Mouse (Mus musculus) frontal cortex, adult 2 months (tissue): ENCODE results near the gene Ppp2r3c. TPM values are rescaled to one million over a fixed set of nuclear protein-coding genes. Genes with fewer than 3 reads are reported as not detected.
A peak's percentile ranks its signal among the peaks of the same experiment; 100 is the strongest.
"Not testable (repeated sequence)": the region's sequence is repeated elsewhere in the genome, so short reads cannot be mapped to it uniquely, and the experiment has no call there.

ENCODE experiments used
- DNase-seq, 2 experiments: peaks; one replicate each; pipeline ENCODE4 v3.0.0; 2022; ENCODE audit warnings: low spot score in 1 of 2; ENCODE audit errors: extremely low spot score in 1 of 2
- polyA plus RNA-seq: library from polyadenylated mRNA; depleted of rRNA; stranded (reverse); fragments of >200 nt; gene quantifications from 2 replicates; pipeline ENCODE4 v1.2.3, GENCODE M21; 2012; rRNA removed

The Ppp2r3c gene
- polyA plus RNA-seq: 10.2 and 11.9 TPM in 2 replicates

DNA sequence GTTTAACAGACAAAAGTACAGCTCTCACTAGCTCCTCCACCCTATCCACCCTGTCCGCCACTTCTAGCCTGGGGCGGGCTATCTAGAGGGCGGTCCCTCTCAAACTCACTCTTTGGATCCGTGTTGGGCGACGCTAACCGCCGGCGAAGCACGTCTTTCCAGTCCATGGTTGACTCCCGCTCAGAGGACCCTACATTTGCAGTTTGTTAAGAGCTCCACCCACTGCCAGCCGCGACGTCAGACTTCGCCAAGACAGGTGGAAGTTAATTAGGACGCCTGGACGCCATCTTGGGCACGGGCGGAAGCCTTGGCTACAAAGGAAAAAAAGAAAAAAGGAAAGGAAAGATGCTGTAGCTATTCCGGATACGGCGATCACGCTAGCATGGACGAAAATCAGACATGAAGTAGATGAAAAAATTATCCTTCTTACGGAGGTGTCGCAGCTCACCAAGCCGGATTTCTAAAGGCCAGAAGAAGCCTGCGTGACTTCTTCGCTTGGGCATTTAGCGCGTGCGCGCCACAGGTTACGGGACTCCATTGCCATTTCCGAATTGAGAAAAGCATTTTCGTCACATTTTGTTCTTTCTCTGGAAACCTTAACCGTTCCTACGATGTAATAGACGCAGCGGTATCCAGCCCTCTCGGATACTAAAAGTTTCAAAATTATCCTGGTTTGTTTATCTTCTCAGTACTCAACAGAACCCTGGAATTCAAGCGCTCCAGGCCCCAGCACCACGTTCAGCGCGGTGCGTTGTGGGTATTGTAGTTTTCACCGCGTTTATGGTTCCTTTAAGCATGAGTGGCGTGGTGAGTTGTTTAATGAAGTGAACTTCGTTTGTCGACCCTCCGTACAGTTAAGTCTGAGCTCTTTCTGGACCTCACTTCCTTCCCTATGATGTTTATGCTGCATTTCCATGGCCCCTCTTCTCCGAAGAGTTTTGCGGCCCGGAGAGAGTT lies at the start of gene Ppp2r3c:
Gene Ppp2r3c (minus strand): TSS at position 514 of the 957 bp plus-strand sequence.
- peak; percentile 88 to 94 for DNase-seq

DNA sequence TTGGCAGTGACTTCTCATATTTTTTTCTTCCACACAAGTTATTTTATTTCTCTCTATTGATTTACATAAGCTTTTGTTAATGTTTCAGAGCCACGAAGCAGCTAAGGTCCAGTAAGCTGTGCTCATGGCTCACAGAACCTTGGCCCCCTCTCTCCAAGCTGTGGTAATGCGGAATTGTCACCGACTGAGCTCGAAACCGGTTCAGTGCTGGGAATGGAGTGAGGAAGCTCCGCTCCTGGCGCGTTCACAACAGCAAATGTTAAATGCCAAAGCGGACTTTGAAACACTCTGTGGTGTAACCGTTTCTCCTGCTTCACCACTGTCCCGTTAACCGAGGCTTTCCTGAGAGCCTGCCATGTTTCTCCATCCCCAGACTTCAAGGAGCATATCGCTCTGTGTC lies 41.8 kb upstream of the Ppp2r3c start:
- peak in 1 of 2 experiments; percentile 6 for DNase-seq

DNA sequence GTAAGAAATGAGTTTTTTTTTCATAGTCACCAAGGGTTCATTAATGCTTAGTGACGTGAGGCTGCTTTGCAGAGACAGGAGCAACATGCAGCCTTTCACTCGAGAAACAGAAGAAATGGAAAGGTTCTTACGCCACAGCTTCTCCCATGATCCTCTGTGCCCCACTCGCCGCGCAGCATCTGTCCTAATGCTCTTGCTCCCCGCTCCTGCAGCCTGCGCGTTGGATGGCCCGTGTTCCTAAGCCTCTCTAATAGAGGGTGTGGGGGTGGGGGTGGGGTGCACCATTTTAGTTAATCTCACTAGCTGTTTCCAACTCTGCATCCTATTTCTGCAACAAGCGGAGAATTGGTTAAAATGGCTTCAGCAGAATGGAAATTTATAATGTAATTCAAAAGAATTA lies 41.2 kb upstream of the Ppp2r3c start:
- peak in 1 of 2 experiments; percentile 10 for DNase-seq

DNA sequence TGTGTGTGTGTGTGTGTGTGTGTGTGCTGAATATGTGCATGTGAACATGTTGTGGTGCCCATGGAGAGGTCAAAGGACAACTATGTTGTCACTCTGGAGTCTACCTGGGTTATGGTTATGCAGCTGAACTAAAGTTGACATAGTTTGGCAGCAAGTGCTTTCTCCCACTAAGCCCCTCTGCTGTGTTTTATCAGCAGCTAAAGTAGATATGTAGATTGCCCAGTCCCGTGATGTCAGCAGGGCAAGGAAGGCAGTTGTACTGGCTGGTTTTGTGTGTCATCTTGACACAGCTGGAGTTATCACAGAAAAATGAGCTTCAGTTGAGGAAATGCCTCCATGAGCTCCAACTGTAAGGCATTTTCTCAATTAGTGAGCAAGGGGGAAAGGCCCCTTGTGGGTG lies 40.2 kb upstream of the Ppp2r3c start:
- not testable (repeated sequence) for DNase-seq

DNA sequence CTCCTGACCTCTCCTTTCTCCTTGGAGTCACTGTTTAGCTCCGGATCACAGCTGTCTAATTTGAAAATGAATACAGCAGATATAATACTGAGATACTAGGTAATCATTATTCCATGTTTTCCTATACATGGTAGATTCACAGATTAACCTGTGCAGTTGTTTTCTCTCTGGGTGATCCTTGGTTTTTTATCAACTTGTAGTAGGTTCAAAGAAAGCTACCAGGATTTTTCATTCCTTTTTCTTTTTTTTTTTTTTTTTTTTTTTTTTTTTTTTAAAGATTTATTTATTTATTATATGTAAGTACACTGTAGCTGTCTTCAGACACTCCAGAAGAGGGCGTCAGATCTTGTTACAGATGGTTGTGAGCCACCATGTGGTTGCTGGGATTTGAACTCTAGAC lies 35.7 kb upstream of the Ppp2r3c start:
- DNase-seq: not testable (repeated sequence)

DNA sequence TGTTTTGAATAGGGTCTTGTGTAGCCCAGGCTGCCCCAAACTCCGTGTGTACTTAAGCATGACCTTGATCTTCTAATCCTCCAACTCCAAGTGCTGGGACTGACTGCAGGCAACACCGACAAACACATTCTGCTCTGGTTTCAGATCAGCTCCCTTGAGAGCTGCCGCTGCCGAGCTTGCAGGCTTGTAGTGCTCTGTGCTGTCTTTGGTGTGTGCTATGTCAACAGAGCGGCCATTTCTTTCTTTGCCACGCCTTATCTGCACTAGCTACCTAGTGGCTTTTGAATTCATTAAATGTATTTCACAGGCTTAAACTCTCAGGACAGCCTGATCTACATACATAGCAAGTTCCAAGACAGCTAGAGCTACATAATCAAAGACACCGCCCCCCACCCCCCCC lies 30.9 kb upstream of the Ppp2r3c start:
- DNase-seq: no peak

DNA sequence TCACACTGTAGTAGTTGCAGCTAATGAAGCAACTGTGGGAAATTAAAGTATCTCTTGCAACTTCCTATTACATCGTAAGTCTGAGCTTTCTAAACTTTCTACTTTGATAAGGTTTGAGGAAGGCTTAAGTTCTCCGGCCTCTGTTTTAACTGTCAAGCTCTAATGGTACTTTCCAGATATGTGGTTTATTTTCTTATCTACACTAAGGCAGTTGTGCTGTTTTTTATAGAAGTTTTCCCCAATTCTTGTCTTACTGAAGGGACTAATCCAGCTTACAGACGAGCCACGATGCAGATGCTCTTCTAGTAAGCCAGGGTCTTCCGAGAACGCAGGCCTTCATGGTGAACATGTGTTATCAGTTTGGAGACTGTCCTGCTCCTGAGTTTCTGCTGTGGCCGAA lies 26.6 kb upstream of the Ppp2r3c start:
- DNase-seq: no peak

DNA sequence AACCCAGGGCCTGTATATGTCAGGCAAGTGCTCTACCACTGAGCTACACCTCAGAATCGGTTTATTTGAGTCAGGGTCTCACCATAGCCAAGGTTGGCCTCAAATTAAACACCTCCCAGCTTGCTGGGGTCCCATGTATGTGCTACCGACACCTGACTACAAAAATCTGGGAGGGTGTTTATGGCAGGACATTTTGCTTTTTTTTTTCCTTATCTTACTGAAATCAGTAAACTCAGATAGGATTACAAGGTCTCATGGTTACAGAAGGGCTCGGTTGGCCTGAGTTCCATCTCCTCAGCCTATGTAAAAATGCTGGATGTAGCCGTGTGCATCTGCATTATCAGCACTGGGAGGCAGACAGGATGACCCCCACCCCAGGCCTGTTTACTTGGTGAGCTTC lies 26.0 kb upstream of the Ppp2r3c start:
- DNase-seq: no peak

DNA sequence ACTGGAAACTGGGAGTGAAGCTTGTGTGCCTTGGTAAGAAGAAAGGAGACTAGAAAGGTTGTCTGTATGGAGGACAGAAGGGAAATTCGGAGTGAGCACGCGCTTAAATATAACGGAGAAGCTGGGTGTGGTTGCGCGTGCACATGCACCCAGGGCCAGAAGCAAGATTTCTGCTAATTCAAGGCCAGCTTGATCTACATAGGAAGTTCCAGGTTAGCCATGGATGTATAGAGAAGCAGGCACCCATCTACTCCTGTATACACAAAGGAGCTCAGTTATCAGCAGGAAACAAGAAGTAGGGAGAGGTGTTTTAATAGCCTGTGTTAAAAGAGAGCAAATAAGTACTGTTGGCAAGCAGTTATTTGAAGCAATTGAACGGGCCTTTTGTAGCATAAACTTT lies 22.9 kb upstream of the Ppp2r3c start:
- no peak for DNase-seq

DNA sequence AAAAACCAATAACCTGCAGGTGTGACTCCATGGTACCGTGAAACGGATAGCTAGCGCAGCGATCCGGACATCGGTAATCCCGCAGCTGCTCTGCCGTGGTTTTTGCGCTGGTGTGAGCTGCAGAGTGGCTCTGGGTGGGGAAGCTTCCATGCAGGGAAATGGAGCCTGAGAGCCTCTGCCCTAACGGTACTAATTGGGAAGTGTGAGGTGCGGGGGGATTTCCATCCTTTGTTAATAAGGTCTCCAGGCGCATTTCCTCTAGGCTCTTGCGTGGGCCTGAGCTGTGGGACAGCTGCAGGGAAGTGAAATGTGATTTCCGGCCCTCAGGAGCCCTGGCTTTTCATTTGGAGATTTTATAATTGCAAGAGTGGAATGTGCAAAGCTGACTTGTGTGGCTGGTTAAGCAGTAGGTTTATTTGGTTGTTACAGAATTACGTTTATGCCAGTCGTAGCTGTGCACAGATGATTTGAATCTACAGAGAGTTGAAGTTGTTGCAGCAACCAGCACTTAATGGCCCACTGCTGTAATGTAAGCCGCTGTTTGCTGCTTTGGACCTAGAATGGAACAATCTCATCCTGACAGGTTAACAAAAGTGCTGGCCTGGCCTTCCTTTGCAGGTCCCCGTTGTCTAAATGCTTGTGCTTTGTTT lies 19.0 kb upstream of the Ppp2r3c start:
- no peak for DNase-seq

DNA sequence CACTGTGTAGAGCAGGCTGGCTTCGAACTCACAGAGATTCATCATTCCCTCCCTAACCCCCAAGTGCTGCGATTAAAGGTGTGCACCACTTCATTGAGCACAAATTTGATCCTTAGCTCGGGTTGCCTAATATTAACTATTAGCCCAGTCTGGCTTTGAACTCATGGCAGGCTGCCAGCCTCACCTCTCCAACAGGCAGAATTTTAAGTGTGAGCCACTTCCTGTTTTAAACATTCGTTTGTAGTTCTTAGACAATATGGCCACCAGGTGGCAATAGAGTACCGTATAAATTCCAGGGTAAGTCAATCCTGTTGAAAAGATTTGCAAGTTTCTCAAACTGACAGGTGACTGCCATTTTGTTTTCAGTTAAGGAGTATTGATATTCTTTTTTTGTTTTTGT lies 12.4 kb upstream of the Ppp2r3c start:
- peak; percentile 56 to 93 for DNase-seq

DNA sequence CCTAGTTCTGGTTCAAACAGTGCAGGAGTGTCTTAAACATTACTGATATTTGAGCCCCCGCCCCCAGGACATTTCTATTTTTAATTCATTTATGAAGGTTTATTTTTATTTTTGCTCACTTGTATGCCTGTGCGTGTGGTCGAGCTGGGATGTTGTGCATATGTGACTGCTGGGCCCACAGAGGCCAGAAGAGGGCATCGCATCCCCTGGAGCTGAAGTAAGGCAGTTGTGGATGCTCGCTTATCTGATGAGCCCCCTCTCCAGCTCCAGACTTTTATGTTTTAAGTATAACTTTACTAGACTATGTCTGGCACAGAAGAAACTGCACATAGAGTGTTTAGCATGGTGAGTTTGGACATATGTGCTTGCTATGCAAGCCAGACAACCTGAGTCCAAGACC lies 11.1 kb upstream of the Ppp2r3c start:
- no peak for DNase-seq

DNA sequence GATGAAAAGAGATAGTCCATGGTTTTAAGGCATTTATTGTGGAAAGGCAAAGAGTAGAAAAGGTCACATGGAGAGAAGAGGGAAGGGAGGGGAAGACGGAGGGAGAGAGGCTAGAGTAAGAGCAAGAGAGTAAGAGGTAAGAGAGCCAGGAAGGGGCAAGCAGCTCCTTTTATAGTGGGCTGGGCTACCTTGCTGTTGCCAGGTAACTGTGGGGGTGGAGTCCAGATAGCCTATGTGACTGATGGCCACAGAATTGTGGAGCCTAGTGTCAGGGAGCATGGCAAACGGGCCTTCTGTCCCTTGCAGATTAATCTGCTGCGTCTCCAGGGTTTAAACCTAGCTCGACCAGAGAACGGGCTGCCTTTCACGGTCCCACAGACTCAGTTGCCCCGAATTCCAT lies 9.0 kb upstream of the Ppp2r3c start:
- DNase-seq: no peak

DNA sequence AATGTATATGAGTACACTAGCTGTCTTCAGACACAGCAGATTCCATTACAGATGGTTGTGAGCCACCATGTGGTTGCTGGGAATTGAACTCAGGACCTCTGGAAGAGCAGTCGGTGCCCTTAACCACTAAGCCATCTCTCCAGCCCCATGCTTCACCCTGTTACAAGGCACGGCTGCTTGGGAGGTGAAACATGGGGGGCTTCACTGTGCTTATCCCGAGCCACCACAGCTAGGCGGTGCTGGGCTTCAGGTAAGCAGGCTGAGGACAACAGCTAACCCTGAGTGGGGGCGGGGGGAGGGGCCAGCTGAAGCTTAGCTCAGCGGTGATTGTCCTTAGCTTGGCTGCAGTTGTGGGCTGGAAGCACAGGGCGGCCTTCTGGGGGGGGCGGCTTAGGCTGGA lies 6.7 kb upstream of the Ppp2r3c start:
- DNase-seq: no peak

DNA sequence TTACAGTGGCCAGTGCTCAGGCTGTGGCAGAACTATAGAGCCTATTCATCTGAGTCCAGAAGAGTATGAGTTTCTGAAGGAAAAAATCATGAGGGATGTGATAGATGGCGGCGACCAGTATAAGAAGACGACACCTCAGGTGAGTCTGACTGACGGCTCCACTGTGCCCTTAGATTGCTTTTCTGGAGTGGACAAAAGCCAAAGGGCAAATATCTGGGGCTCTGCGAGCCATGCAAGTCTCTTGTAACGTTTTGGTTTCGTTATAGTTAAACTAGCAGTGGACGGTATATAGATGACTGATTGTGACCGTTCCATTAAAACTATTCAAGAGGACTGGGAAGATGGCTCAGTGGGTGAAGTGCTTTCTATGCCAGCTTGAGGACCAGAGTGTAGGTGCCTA lies 5.9 kb upstream of the Ppp2r3c start:
- no peak for DNase-seq

DNA sequence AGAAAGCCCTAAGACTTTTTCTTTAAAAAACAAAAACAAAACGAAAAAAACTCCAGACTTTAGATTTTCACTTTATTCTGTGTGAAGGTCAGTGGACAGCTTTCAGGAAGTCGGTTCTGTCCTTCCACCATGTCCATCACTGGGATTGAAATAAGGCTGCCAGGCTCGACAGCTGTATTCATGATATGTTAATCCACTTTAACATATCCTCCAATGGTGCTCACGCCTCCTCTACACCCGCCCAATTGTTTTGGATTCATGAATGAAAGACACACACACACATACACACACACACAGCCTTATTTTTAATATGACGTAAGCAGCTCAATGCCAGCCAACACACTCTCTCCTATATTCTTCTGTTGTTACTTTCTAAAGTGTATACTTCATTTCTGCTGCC lies 4.8 kb upstream of the Ppp2r3c start:
- DNase-seq: no peak

DNA sequence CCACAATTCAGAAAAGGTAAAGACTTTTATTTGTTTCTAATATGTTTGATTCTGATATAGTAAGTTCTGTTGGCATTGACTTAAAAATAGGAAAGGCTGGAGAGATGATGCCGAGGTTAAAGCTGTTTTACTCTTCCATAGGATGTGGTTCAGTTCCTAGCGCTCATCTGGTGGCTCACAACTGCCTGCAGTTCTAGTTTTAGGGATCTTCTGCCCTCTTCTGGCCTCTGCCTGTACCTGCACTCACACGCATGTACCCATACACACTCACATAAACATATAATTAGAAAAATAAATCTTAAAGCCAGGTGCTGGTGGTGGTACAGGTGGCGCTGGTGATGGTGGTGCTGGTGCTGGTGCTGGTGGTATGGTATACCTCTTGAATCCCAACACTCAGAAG lies 3.6 kb upstream of the Ppp2r3c start:
- DNase-seq: no peak

DNA sequence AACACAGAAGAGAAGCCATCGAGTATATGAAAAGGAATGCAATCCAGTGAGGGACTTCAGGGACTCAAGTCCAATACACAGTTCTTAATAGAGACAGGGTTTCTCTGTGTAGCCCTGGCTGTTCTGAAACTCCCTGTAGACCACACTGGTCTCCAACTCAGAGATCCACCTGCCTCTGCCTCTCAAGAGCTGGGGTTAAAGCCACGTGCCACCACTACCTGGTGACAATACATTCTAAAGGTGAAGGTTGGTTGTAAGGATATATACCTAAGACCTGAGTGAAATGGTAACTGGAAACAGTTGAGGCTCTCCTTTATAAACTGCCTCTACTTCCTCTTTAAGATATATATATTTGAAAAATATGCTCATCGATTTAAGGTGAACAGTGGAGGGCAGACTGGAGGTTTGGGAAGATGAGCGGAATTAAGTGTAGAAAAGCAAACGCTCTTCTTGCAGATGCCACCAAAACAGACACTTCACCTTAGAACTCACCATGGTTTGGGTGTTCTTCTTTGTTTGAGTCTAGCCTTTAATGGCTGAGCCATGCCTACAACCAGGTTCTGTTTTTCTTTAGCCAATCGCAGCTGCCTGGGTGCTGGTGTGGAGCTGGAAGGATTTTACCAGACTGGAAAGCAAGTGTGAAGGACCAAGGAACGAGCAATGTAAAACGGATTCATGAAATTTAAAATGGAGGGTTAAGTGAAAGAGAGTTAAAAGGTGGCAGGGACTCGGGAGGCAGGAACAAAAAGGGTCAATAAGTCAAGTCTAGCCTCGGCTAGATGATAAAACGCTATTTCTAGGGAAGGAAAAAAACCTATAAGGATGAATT lies 1.1 kb downstream of the Ppp2r3c start:
- DNase-seq: no peak

DNA sequence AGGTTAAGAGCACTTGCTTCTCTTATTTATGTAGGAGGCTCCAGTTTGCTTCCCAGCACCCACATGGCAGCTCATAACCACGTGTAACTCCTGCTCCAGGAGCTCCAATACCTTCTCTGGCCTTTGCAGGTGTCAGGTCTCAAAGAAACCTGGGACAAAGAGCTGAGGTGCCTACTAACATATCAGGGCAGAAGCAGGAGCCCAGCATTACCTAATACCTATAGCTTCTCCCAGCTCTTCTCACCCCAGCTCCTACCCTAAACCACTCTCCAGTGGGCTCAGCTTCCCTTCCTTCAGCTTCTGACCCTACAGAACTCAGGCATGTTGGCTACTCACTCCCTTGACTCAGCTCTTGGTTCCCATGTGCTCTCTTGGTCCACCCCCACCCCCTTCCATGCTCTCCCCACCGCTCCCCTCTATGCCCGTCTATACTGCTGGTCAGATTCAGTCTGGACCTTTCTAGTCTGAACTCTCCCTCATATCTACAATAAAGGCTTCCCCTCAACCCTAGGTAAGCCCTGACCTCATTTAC lies 1.9 kb downstream of the Ppp2r3c start:
- no peak for DNase-seq

DNA sequence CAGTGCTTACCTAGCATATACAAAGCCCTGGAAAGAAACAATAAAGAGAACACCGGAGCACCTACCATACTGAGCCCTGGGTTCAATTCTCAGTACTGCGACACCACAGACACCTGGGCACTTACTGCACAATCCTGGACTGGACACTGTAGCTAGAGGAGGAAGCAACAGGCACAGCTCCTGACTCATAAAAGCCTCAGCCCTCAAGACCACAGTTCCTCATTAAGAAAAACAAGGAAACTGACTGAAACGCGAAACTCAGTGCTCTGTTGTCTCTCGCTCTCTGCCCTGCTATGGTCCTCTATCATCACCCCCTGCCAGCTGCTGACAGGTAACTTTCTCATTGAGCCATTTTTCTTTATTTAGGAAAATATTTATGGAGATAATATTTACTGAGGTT lies 3.5 kb downstream of the Ppp2r3c start, which contains the start of gene 1110008L16Rik:
Gene 1110008L16Rik (plus strand): TSS at position 242 of the 400 bp plus-strand sequence.
- DNase-seq: no peak

DNA sequence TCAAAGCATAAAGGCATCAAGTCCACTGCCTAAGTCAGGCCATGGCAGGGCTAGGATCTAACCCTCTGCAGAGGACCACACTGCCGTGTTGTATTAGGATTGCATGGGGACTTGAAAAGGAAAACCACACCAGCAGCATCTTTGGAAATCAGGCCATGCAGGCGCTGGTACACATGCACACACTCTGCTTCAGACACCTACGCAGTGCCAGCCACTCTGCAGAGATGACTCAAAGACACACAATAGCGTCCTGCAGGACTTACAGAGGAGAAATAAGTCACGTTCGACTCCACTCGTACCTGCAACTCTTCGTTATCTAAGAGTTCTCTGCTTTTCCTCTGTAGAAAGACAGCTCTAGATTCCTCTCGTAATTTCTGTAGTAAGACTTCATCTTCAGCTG lies 4.7 kb downstream of the Ppp2r3c start:
- peak in 1 of 2 experiments; percentile 50 for DNase-seq
